Mouse (Mus musculus): ENCODE results near the gene Agmat. TPM values are rescaled to one million over a fixed set of nuclear protein-coding genes. Genes with fewer than 3 reads are reported as not detected.

Gene Agmat
- total and polyA plus RNA-seq, 2 experiments from 2014 or later, result not detected

DNA sequence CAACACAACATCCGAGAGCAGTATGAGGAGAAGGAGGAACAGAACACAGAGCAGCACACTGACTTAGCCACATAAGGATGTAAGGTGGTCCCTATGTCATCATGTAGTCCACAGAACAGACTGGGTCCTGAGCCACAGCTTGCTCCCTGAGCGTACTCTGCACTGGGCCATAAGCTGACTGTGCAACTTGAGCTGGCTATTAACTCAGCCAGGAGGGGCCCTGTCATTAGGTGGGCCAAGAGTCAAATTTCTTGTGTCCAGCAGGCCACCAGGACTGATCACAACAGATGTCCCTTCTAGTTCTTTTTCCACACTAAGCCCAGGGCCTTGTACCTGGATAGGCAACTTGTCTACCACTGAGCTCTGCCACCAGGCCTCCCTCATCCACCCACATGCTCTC, 31.4 kb upstream of the Agmat start:
- Histone ChIP-seq H3K4me3 (ENCODE audit: low read depth, low read length) (no peak overlapping the region), H3K36me3 (ENCODE audit: insufficient read depth) (peaks cover 19% of the 10 kb centered on the region), H3K27me3 (ENCODE audit: insufficient read depth, low read length) (no peaks in the 10 kb centered on the region), H3K27ac (ENCODE audit: low read depth, low read length) (no peak overlapping the region), H3K9ac (no peak overlapping the region), H3K4me2 (ENCODE audit: low read depth) (no peak overlapping the region), H3K9me3 (ENCODE audit: low read length) (no peaks in the 10 kb centered on the region), H3K4me1 (ENCODE audit: insufficient read depth) (no peaks in the 10 kb centered on the region)
- no peak for TF ChIP-seq CTCF (IDR thresholded peaks at IDR 0.05; ENCODE audit: low read depth)
- DNase-seq (no peak), ATAC-seq (no peak)
- WGBS, result 80% methylated on average over 2 of the region's 2 CpGs

DNA sequence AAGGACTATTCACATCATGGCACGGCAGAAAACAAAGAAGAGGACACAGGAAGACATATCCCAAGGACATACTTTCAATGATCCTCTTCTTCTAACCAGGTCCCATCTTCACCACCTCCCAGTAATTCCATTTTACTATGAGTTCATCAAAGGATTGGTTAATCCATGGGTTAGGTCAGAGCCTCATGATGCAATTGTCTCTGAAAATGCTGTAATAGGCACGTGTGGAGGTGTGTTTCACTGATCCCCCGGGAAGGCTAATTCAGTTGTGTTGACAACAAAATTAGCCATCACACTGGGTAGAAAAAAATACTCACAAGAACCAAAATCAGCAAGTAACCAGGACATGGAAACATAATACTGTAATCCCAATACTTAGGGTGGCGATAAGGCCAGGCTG, 28.8 kb upstream of the Agmat start:
- WGBS, result 88% methylated on average over 4 of the region's 4 CpGs

DNA sequence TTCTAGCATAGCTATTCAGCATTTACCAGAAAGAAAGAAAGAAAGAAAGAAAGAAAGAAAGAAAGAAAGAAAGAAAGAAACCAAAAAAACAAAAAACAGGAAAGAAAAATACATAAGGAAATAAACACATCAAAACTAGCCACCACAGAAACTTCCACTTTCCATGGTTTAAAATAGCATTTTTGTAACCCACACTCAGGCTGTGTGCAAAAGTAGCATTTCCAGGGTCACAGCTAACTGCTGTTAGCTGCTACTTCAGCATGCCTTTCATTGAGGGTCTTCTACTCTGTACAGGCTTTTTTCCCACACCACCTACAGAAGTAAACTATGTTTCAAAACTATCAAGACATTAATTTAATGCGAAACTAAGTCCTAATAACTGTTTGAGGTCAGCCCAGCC, 27.2 kb upstream of the Agmat start:
- H3K4me1 ChIP-seq (ENCODE audit: insufficient read depth), result peaks cover 9% of the 10 kb centered on the region
- TF ChIP-seq CTCF (IDR thresholded peaks at IDR 0.05; ENCODE audit: low read depth), result no peak
- no peak for ATAC-seq
- H3K27me3 ChIP-seq (ENCODE audit: insufficient read depth, low read length), result no peaks in the 10 kb centered on the region
- 95% methylated on average over 1 of the region's 1 CpGs for WGBS
- no peak overlapping the region for H3K27ac ChIP-seq (ENCODE audit: low read depth, low read length)
- no peak for DNase-seq
- H3K4me3 ChIP-seq (ENCODE audit: low read depth, low read length), result no peak overlapping the region
- H3K9ac ChIP-seq, result no peak overlapping the region
- no peak overlapping the region for H3K4me2 ChIP-seq (ENCODE audit: low read depth)
- H3K9me3 ChIP-seq (ENCODE audit: low read length), result no peaks in the 10 kb centered on the region
- peaks cover 3% of the 10 kb centered on the region; the same call in 1 of the 2 replicates for H3K36me3 ChIP-seq (ENCODE audit: insufficient read depth)

More for the DNA sequence above, 28.8 kb upstream of the Agmat start:
- no peak for TF ChIP-seq CTCF (IDR thresholded peaks at IDR 0.05; ENCODE audit: low read depth)
- Histone ChIP-seq H3K4me2 (ENCODE audit: low read depth) (no peak overlapping the region), H3K9ac (no peak overlapping the region), H3K27me3 (ENCODE audit: insufficient read depth, low read length) (no peaks in the 10 kb centered on the region), H3K36me3 (ENCODE audit: insufficient read depth) (peaks cover 6% of the 10 kb centered on the region), H3K9me3 (ENCODE audit: low read length) (no peaks in the 10 kb centered on the region), H3K27ac (ENCODE audit: low read depth, low read length) (no peak overlapping the region), H3K4me1 (ENCODE audit: insufficient read depth) (peaks cover 9% of the 10 kb centered on the region), H3K4me3 (ENCODE audit: low read depth, low read length) (no peak overlapping the region)
- DNase-seq (no peak), ATAC-seq (no peak)

GRCm38 (mm10) chr4:141720761-141721523, 25.5 kb upstream of the Agmat start:
- no peak for TF ChIP-seq CTCF (IDR thresholded peaks at IDR 0.05; ENCODE audit: low read depth)
- 79% methylated on average over 6 of the region's 6 CpGs for WGBS

DNA sequence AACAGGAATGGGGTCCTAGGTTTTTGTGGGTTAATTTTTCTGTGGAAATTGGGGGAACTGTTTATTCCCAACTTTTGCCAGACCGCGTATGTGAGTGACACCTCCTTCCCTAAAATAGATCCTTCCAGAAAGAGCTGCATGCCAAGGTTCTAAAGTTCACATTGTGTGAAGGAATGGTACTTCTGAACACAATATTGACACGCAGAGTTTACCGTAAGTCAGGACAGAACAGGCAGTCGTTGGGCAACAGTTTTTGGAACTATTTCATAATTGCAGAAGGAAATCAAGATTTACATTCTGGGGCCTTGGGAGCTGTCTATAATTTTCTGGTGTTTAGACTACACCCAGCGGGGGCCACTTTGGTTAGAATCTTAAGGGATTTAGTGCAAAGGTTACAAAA, 24.5 kb upstream of the Agmat start:
- peak overlapping the region; percentile 94 for H3K4me3 ChIP-seq (ENCODE audit: low read depth, low read length)
- peaks cover 2% of the 10 kb centered on the region; the same call in 1 of the 2 replicates for H3K36me3 ChIP-seq (ENCODE audit: insufficient read depth)
- peak overlapping the region; percentile 90 for H3K4me2 ChIP-seq (ENCODE audit: low read depth)
- WGBS, result 69% methylated on average over 6 of the region's 6 CpGs
- H3K27ac ChIP-seq (ENCODE audit: low read depth, low read length), result no peak overlapping the region
- no peaks in the 10 kb centered on the region for H3K27me3 ChIP-seq (ENCODE audit: insufficient read depth, low read length)
- no peak for ATAC-seq
- DNase-seq, result no peak
- H3K4me1 ChIP-seq (ENCODE audit: insufficient read depth), result peaks cover 9% of the 10 kb centered on the region
- H3K9ac ChIP-seq, result peak overlapping the region; percentile 87; the same call in 1 of the 2 replicates
- H3K9me3 ChIP-seq (ENCODE audit: low read length), result no peaks in the 10 kb centered on the region
- TF ChIP-seq CTCF (IDR thresholded peaks at IDR 0.05; ENCODE audit: low read depth), result no peak

More at GRCm38 (mm10) chr4:141720761-141721523, 25.5 kb upstream of the Agmat start:
- H3K4me2 ChIP-seq (ENCODE audit: low read depth), result no peak overlapping the region
- no peak overlapping the region for H3K9ac ChIP-seq
- no peak for DNase-seq
- no peak overlapping the region for H3K27ac ChIP-seq (ENCODE audit: low read depth, low read length)
- H3K4me1 ChIP-seq (ENCODE audit: insufficient read depth), result peaks cover 9% of the 10 kb centered on the region
- H3K9me3 ChIP-seq (ENCODE audit: low read length), result no peaks in the 10 kb centered on the region
- ATAC-seq, result no peak
- H3K27me3 ChIP-seq (ENCODE audit: insufficient read depth, low read length), result no peaks in the 10 kb centered on the region
- peaks cover 3% of the 10 kb centered on the region; the same call in 1 of the 2 replicates for H3K36me3 ChIP-seq (ENCODE audit: insufficient read depth)
- no peak overlapping the region for H3K4me3 ChIP-seq (ENCODE audit: low read depth, low read length)

DNA sequence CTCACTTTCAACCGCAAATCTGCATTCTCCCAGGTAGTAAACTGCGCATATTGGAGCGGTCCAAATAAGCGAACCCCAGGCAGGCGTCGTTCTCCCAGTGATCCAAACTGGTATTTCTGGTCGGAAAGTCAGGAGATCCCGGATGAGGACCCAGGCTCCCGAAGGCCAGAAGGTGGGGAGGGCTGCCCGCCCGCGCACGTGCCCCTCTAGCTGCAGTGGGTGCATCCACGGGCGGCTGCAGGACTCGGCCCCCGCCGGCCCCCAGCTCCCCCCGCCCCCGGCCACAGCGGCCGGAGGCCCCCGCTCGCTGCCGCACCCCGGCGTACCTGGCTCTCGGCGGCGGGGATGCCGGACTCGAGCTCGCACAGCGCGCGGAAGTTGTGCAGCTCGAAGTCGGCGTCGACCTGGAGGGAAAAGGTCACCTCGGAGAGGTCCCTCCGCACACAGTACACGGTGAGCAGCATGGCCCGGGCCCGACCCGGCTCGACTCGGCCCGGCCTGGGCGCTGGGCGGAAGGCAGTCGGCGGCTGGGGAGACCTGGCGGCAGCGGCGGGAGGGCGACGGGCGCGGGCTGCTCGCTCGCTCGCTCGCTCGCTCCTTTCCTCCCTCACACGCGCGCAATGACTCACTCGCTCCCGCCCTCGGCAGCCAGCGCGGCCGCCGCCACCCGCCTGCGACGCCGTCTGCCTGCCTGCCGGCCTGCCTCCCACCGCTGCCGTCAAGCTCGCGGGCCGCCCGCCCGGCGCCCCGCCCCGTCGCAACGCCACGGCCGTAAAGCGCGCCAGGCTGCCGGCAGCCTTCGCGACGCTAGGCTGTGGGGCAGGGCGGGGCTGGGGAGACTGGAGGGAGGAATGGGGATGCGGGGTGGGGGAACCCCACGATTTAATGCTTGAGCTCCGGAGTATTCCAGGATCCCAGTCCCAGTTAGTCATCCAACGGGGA, 23.5 kb upstream of the Agmat start, which contains the start of gene Ddi2:
Gene Ddi2, minus strand, starts transcription at position 689 of the 942 bp plus-strand sequence.
- Histone ChIP-seq H3K4me1 (ENCODE audit: insufficient read depth) (peaks cover 9% of the 10 kb centered on the region), H3K36me3 (ENCODE audit: insufficient read depth) (no peaks in the 10 kb centered on the region), H3K9ac (peak within 1 kb of the TSS; percentile 87), H3K4me2 (ENCODE audit: low read depth) (peak within 1 kb of the TSS; percentile 90), H3K4me3 (ENCODE audit: low read depth, low read length) (peak within 1 kb of the TSS; percentile 94), H3K9me3 (ENCODE audit: low read length) (no peaks in the 10 kb centered on the region), H3K27me3 (ENCODE audit: insufficient read depth, low read length) (no peaks in the 10 kb centered on the region), H3K27ac (ENCODE audit: low read depth, low read length) (peak within 1 kb of the TSS; percentile 89)
- DNase-seq (peak; percentile 97), ATAC-seq (peak; percentile 96)
- WGBS, result 1% methylated on average over 88 of the region's 105 CpGs
- TF ChIP-seq CTCF (IDR thresholded peaks at IDR 0.05; ENCODE audit: low read depth), result 0 out of 2 replicates have a peak, but pooled peaks have one; percentile 1
